Mouse (Mus musculus): ENCODE data around the gene Nectin4.

The Nectin4 gene

DNA sequence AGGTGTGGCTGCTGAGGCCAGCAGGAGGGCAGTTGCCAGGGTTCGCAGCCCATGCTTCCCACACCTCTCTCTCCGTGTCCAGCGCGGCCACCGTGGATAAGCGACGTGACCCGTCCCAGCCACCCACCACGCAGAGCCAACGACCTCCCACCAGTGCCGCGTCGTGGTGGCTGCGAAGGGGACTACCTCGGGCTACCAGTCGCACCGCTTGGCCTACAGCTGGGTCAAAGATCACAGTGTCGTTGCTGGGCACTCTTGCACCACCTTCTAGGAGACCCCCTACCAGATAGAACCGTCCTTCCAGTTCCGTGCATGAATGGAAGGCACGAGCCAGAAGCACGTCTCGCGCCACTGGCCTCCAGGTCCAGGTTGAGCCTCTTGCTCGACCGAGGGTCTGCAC is 9.6 kb upstream of the Nectin4 start:
- peak in 1 of 2 experiments; percentile 50 for DNase-seq

DNA sequence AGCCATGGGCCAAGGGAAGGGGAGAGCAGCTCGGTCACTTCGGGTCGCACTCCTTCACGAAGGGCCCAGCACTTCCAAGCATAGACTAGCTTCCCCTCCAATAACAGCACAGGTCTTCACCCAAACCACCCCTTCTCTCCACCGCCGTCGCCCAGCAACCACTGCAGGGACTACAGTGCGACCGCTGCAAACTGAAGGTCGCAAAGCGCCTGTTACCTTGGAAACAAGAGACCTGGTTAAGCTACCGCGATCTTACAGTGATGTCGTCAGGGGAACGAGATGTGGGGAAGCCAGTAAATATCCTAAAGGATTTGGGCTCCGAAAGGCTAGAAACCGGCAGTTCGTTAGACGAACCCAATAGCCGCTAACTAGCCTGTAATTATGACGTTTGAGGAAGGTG is 9.2 kb upstream of the Nectin4 start, which contains the start of gene Klhdc9:
TSS of gene Klhdc9 (minus strand) at position 143 of the 400 bp plus-strand sequence.
- peak; percentile 80 to 92 for DNase-seq

DNA sequence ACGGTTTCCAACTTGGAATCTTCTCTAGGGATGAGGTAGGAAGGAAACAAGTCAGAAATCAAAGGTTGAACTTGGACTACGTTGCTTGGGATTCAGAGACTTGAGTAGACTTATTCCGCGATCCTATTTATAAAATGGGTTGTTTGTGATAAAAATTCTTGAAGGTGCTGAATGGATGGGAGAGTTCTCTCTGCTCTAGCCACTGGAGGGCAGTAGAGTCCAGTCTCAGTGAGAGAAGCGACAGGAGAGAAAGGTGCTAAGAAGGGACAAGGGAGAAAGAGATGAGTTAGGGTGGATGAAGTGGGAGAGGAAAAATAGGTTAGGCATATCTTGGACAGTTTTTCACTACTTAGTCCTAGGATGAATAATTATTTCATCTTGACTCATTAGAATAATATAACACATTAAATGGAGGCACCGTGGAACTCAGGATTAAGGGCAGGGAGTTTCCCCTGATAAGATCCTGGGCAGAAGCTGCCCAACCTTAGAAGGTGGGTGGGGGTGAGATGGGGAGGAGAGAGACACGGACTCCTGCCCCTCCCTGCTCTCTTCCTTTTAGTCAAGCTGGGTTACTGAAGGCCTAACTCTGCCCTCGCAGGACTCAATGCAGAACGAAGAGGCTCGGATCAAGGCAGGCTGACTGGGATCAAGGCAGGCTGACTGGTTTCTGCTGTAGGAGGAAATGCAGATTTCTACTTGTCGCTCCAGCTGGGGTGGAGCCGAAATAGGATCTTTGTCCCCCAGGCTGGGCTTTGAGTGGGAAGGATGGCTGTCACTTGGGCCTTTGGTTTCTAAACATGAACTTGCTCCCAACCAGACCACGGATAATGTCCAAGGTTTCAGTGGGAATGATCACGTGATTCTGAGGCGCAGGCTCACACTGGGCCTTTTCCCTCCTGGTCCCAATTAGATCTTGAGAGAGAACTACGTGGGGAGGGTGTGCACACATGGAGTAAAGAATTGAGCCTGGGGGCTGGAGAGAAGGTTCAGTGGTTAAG is 8.5 kb upstream of the Nectin4 start:
- peak; percentile 66 to 67 for DNase-seq

DNA sequence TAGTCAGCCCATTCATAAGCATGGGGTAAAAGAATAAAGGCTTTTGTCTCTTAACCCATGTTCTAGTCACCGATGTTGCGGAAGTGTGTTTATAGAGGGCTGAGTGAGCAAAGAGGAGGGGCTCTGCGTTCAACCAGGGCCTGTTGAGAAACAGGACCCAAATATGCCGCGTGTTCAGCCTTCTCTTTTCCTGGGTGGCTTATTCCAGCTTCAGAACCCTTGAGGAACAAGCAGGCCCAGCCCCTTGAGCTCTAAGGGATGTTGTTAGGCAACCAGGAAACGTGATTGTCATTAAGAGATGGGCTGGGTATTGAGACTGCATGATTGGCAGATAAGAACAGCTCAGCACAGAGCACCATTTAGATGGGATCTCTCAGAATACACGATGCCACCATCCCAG is 4.0 kb upstream of the Nectin4 start:
- no peak for DNase-seq

DNA sequence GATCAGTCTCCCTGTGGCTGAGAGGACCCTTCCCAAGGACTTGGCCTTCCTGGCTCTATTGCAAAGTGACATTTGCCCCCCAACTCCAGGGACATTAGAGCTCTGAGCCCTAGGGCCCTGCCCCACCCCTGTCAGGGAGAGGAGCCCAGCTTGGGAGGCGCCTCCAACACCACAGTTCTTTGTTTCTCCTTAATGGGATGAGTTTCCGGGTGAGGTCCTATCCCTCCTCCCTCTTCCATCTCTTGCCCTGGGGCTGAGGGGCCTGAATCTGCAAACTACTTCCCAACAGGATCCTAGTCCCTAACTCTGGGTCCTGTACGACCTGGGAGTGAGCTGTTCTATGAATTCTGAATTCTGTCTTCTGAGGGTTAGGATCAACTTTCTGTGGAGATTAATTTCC is 3.0 kb downstream of the Nectin4 start:
- DNase-seq = no peak

DNA sequence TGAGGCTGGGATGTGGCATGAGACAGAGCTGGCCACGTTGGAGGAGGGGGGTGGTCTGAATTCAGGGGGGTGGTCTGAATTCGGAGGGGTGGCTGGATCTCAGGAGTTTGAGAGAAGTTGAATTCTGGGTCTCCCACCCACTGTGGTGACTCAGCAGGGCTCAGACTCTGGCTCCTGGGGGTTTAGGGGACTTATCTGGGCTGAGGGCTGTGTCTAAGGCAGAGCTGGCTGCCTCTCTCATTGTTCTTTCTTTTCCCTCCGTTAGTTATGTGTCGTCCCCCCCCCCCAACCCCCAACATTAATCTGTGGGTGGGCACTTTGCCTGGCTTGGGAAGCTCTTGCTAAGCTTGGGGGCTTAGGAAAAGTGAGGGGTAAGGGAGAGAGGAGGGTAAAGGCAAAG is 4.0 kb downstream of the Nectin4 start:
- no peak for DNase-seq

DNA sequence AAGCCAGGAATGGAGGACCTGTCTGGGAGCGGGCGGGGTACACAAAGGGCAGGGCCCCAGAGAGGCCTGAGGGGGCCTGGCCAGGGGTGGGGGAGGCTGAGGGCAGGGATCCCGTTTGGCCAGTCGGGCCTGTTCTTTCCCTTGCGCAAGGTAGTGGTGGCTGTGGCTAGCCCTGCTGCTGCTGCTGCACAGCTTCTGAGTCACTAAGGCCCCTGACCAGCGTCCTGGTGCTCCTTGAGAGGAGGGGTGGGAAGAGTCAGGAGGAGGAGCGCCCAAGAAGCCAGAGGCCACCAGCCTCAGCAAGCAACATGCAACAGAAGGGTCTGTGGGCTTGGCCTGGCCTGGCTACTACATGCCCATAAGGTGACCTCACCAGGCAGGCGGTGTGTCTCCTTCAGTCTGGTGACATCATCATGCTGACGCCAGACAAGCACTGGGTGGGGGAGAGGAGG is 5.8 kb downstream of the Nectin4 start:
- no peak for DNase-seq

DNA sequence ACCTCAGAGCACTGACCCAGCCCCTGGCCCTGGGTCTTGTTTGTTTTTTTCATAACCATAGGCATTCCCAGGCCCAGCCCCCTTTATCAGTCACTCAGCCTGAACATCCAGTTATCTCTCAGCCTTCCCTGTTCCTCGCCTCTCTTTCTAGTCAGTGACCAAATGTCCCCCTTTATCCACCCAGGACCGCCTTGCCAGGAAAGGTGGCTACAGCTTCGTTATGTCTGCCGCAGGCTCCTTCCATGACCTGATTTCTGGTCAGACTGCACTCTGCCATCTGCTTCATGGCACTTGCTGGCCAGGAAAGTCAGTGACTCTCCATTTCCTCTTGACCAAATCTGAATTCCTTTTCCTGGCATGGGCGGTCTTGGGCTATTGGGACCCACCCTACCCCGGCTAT is 8.4 kb downstream of the Nectin4 start:
- no peak for DNase-seq

DNA sequence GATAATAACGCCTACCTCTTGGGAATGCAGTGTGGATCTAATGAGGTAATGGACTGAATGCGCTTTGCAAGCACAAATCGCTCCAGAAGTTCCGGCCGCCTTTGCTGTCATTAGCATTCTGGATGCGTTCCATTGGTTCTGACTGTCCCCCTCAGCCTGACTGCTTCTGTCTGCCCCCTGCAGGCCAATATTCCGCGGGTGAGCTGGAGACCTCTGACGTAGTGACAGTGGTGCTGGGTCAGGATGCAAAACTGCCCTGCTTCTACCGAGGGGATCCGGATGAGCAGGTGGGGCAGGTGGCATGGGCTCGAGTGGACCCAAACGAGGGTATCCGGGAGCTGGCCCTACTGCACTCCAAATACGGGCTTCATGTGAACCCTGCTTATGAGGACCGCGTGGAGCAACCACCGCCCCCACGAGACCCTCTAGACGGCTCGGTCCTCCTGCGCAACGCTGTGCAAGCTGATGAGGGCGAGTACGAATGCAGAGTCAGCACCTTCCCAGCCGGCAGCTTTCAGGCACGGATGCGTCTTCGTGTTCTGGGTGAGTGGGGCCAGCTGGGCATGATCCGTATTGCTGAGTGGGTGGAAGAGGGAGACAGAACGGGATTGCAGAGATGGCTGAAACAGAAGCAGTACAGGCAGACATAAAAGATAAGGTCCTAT is 10.2 kb downstream of the Nectin4 start:
- peak; percentile 75 to 78 for DNase-seq

DNA sequence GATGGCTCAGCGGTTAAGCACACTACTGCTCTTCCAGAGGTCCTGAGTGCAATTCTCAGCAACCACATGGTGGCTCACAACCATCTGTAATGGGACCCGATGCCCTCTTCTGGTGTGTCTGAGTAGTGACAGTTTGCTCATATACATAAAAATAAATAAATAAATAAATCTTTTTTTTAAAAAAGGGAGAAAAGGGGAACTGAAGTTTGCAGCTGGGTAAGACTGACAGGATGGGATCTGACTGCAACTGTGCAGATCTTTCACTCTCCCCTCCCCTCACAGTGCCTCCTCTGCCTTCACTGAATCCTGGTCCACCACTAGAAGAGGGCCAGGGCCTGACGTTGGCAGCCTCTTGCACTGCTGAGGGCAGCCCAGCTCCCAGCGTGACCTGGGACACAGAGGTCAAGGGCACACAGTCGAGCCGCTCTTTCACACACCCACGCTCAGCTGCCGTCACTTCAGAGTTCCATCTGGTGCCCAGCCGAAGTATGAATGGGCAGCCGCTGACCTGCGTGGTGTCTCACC is 12.3 kb downstream of the Nectin4 start:
- no peak for DNase-seq

DNA sequence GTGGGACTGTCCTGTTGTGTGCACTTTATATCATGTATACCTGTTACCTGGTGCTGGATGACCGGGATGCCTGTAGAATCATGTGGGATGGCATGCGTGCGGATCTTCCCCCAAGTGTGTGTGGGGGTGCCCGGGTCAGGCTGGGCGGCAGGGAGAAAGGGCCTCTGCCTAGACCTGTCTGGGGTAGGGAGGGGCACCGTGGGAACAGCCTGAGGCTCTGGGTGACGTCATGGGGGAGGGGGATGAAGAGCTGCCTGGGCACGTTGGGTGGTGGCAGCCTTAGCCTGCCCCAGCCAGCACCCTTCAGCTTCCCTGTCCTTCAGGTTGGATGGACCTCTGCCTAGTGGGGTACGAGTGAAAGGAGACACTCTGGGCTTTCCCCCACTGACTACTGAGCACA is 14.5 kb downstream of the Nectin4 start:
- DNase-seq = no peak

DNA sequence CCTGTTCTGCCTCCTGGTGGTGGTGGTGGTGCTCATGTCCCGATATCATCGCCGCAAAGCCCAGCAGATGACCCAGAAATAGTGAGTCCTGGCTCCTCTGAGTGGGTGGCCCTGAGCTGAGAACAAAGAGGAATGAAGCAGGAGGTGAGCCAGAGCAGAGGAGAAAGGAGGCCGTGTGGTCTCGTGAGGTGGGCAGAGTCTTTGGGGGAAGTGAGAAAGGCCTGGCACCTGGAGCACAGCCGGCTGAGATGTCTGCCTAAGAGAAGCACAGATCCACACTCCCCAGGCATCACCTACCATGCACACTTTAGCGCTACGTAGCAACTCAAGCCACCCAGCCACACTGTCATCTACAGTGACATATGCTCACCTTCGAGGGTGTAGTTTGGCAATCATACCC is 15.3 kb downstream of the Nectin4 start:
- DNase-seq = no peak

DNA sequence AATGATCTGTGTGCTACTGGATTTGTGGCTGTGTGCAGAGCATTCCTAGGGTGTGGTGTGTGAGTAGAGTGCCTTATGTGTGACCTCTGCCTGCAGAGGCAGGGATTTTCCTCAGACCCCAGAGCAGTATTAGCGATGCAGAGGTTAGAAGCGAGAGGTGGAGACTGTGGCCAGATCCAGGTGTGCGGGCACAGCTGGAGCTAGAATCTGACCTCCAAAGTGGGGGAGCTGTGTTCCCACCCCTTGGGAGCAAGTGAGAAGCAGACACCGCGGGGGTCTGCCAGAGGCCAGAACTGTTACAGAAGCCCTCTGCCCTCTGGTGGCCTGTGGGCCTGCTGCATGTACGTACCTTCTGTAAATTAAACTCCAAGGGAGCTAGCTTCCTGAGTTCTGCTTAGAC is 17.2 kb downstream of the Nectin4 start:
- peak; percentile 65 to 74 for DNase-seq

DNA sequence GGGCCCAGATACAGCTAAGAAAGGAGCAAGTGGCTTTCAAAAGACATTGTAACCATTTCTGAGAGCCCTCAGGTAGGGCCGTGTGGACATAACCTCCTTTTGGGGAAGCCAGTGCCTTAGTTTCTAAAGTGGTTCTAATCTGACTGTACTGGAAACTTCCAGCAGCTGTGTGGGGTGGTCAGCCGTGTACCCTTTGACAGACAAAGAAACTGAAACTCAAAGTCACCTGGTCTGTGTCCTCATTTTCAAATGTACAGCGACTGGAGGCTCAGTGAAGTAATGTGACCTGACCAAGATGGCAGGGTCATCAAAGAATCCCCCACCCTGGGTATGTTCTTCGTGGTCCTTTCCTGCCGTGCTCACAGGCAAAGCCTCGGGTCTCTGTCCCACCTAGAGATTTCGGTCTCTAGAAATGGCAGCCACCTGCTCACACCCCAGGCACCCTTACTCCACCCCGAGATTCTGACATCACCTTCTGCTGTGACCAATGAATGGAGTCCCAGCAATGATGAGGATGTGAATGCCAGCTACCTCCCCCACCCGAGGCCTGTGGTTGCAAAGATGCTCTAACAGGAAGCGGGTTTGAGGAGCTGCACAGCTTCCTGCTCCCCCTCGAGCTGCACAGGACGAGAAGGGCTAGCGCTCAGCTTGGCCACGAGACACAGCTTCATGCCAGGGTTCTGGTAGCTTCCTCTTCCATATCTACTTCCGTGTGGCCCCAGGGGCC is 18.6 kb downstream of the Nectin4 start, which contains the start of gene Arhgap30:
TSS of gene Arhgap30 (plus strand) at position 579 of the 727 bp plus-strand sequence.
- peak; percentile 89 to 96 for DNase-seq

DNA sequence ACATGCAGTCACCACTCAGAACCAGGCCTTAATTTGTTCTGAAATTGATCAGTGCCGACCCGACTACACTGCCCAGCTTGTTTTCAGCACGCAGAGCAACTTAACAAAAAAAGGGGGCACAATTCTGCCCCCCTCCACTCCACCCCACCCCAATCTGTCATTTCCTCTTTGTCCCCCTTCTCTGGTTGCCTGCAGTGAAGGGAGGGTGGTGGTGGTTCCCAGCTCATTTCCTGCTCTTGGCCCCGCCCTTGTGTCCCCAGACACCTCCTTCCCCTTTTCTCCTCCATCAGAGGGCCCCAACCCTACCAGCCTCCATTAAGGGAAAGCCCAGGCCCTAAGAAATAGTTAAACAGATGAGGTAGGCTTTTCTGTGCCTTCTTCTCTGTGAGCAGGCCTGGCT is 20.2 kb downstream of the Nectin4 start:
- peak; percentile 73 to 86 for DNase-seq

DNA sequence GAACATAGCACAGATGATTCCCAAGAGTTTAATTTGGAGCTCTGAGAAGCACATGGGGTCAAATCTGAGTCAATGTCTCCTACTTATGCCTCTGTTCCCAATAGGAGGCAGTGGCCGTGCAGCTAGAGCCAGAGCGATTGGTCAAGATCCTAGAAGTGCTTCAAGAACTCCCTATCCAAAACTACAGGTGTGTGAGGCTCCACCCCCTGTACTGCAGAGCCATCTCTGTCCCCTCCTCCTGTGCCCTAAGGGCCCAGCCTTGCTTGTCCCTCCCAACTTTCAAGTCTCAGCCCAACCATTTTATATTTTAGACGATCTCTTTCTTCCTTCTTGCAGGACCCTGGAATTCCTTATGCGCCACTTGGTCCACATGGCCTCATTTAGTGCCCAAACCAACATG is 31.9 kb downstream of the Nectin4 start:
- DNase-seq = no peak

DNA sequence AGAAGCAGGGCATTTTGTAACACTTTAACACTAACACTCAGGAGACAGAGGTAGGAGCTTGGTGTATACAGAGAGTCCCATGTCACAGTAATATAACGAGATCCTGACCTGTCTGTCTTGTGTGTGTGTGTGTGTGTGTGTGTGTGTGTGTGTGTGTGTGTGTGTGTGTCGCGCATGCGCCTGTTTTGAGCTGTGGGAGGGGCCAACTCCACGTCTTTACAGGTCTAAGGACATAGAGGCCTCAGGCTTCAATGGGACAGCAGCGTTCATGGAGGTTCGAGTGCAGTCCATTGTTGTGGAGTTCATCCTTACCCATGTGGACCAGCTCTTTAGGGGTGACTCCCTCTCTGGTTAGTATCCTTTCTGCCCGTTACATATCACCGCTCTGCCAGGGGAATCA is 33.1 kb downstream of the Nectin4 start:
- no peak for DNase-seq

DNA sequence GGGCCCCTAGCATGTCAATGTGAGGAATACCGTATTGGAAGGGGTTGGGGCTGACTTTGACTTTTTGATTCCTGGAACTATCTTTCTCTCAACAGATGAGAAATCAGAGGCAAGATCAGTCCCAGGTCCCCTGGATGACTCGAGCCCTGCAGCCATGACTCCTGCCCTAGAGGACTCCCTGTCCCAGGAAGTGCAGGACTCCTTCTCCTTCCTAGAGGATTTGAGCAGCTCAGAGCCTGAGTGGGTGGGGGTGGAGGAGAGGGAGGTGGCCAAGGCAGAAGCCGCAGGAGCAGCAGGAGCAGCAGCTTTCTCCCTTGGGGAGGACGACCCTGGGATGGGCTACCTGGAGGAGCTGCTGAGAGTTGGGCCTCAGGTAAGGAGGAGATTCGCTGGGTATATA is 37.4 kb downstream of the Nectin4 start:
- no peak for DNase-seq

DNA sequence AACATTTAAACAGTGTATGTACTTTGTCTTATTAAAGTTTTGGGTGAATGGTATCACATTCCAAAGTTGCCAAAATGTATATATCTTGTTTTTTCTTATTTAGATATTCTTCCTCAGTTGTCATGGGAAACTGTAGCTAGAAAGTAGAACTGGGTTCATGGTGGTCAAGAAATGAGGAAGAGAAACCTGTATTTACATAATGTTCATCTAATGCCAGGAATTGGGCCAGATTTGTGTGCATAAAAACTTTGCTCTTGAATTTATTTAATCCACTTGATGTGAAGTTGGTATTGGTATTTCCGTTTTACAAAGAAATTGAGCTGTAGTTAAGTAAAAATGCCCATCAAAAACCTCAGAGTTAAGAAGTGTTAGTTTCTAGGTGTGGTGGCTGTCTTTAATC is 40.3 kb downstream of the Nectin4 start:
- no peak for DNase-seq

DNA sequence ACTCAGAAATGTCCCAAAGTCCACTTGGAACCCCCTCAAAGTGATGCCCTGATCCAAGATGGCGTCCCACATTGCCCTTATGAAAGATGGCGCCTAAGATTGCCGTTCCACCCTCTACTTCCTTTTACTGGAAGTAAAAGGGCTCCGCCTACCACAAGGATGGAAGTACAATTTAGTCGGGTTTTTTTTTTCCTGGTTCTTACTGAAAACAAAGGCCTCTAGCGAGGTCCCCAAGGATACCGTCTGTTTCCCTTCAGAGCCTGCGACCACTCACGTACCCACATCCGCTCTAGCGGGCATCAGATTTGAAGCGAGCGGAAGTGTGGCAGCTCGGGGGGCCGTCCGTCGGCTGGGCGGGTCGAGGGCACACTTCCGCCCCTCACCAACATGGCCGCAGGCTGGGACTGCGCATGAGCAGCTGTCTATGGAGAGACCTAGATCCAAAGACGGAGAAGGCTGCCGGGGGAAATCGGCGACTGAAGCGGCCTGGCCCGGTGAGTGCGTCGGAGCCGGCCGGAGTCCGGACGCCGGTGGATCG is 41.1 kb downstream of the Nectin4 start, which contains the start of gene Usf1:
TSS of gene Usf1 (plus strand) at position 367 of the 538 bp plus-strand sequence.
- peak; percentile 94 to 96 for DNase-seq

DNA sequence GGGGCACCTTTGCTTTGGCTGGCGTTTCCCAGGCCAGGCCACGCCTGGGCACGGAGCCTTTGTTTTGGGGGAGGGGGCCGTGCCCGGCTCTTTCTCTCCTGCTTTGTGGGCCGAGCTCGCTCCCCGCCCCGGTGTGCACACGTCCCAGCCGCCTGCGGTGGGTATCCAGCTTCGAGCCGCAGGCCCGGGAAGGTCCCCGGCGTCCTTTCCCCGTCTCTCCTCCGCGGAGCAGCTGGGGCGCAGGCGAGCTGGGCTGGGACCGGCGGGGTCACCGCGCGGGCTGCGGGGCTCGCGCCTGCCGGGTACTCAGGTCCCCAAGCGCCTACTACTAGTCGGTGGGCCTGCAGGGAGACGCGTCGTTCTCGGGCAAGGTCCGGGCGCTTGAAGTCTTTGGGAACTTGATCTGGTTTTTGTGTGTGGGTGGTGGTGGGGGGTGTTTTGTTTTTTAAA is 41.6 kb downstream of the Nectin4 start:
- DNase-seq = no peak

DNA sequence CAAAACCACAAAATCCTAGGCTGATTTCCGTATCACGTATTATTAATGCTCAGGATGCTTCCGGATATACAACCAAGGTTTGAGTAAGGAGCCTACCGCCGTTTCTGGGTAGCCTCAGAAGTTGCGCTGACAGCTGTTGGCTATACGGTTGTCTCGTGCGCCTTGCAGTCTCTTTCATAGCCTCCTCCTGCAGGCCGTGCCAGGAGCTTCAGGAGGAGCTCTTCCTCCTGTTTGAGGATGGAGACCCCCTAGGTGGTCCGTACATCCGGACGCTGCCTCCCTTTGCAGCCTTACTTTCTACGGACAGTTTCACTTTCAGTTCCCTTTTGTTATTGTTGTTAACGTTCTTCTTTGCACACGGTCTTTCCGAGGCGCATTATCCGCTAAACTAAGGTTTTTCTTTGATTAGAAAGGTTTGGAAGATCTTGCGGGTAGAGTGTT is 42.1 kb downstream of the Nectin4 start:
- DNase-seq = peak; percentile 53 to 60
